Mouse (Mus musculus) liver, adult 2 months (tissue): ENCODE data around the gene Syt8.

Experiments used
- CTCF ChIP-seq: fragments of 200-500 bp; IDR thresholded peaks from 2 replicates; pipeline ENCODE4 v1.5.1; 2011; ENCODE audit warnings: low read depth, low read length, control low read depth
- POLR2A ChIP-seq: fragments of 200-500 bp; IDR thresholded peaks from 2 replicates; pipeline ENCODE4 v1.6.1; 2011; ENCODE audit warnings: low read length, control low read depth; ENCODE audit not compliant: insufficient read depth; ENCODE audit errors: extremely low read depth

- TF ChIP-seq CTCF (no peak), POLR2A (no peak)
These were observed 47.6 kb downstream of the Syt8 start for GRCm38 (mm10) chr7:142482256-142482609.
